Mouse (Mus musculus) gastrocnemius, postnatal 14 days (tissue): ENCODE measurements around the gene Rnf166. TPM values are rescaled to one million over a fixed set of nuclear protein-coding genes. Genes with fewer than 3 reads are reported as not detected.

Source experiments
- DNase-seq: peaks from one replicate; pipeline ENCODE4 v3.0.0; 2021; ENCODE audit warnings: mixed read lengths
- intact Hi-C: fragments of 180-260 bp; cut with DNase I; formaldehyde crosslinking; loops from one replicate; pipeline ENCODE4 v1.15.1; 2025; ENCODE audit warnings: low total_unique reads
- microRNA-seq, 2 experiments: library from miRNA; unstranded; fragments of <30 nt; microRNA quantifications; one replicate each; pipeline ENCODE4 v1.2.0; 2021
- total RNA-seq, 2 experiments: library from RNA; stranded (reverse); gene quantifications; 2 replicates each; pipeline ENCODE4 v1.2.3; 2021

The Rnf166 gene
- total RNA-seq, 2 experiments from 2014 or later = 23.9 to 28.7 TPM

- intact Hi-C loops = no loop called here
- no peak for DNase-seq
Measured at GRCm38 (mm10) chr8:122423217-122423616, 52.6 kb downstream of the Rnf166 start.

- DNase-seq = no peak
Measured at GRCm38 (mm10) chr8:122421376-122422070, 54.3 kb downstream of the Rnf166 start, which contains the start of gene Il17c. TSS of gene Il17c (plus strand) at chr8:122422020.

GRCm38 (mm10) chr8:122419881-122420555 is 55.8 kb downstream of the Rnf166 start:
- intact Hi-C loops = no loop called here
- no peak for DNase-seq

More at GRCm38 (mm10) chr8:122421376-122422070, 54.3 kb downstream of the Rnf166 start, which contains the start of gene Il17c:
- intact Hi-C loops = no loop called here

Small RNA genes lying within 50 kb of the gene (microRNA-seq; reads per million reads assigned to microRNA genes)
- gene Gm24366 = 0 reads per million in 2 experiments

Other genes starting within 250 kb of the Rnf166 start
- 1 to 10 TPM; 8.4 to 8.6 TPM for gene Zfpm1, start 193.9 kb downstream of the Rnf166 start, total RNA-seq
- not detected for gene Trhr2, start 115.3 kb downstream of the Rnf166 start, total RNA-seq
- gene Zc3h18, start 99.5 kb downstream of the Rnf166 start, total RNA-seq = 10 to 100 TPM; 21.6 to 23.5 TPM
- not detected for gene Il17c, start 54.0 kb downstream of the Rnf166 start, total RNA-seq
- 10 to 100 TPM; 15.3 to 18.6 TPM for gene Cyba, start 43.1 kb downstream of the Rnf166 start, total RNA-seq
- gene Mvd, start 32.6 kb downstream of the Rnf166 start, total RNA-seq = 1 to 10 TPM; 5.6 to 7.8 TPM
- 1 to 10 TPM; 3.1 to 4.1 TPM for gene Snai3, start 15.3 kb downstream of the Rnf166 start, total RNA-seq
- gene Ctu2, start 79 bp upstream of the Rnf166 start, total RNA-seq = 1 to 10 TPM; 7.6 to 8.6 TPM
- gene Piezo1, start 75.3 kb upstream of the Rnf166 start, total RNA-seq = 10 to 100 TPM; 15.1 to 15.4 TPM
- 1 to 10 TPM; 1.8 to 3.0 TPM for gene Cdt1, start 92.0 kb upstream of the Rnf166 start, total RNA-seq
- gene Aprt, start 100.8 kb upstream of the Rnf166 start, total RNA-seq = 10 to 100 TPM; 40.1 to 44.1 TPM
- 1 to 10 TPM; 2.9 to 3.6 TPM for gene Galns, start 135.4 kb upstream of the Rnf166 start, total RNA-seq
- 10 to 100 TPM; 47.5 TPM for gene Trappc2l, start 135.6 kb upstream of the Rnf166 start, total RNA-seq
- not detected for gene Pabpn1l, start 146.7 kb upstream of the Rnf166 start, total RNA-seq
- gene Cbfa2t3, start 223.0 kb upstream of the Rnf166 start, total RNA-seq = 10 to 100 TPM; 19.5 to 23.2 TPM